Mouse (Mus musculus) hematopoietic stem cell, adult 5-6 weeks (primary cell): ENCODE data around the gene Hoxc4. TPM values are rescaled to one million over a fixed set of nuclear protein-coding genes. Genes with fewer than 3 reads are reported as not detected.

Source experiments
- ATAC-seq, 2 experiments: fragments of 125-278 bp in 1 of 2; replicated peaks in 1 of 2; 2 replicates each; pipeline ENCODE4 v1.8.0; 2016 to 2017; ENCODE audit warnings: inconsistent platforms in 2 of 2, mild to moderate bottlenecking in 2 of 2, moderate number of reproducible peaks in 2 of 2, low read depth in 1 of 2, moderate TSS enrichment in 1 of 2; ENCODE audit not compliant: low FRiP score in 2 of 2, poor library complexity in 2 of 2, severe bottlenecking in 2 of 2, insufficient read depth in 1 of 2, low TSS enrichment in 1 of 2
- total RNA-seq: library from RNA; stranded (forward); fragments of 172-1452, 232-1000 nt; gene quantifications from 2 replicates; pipeline ENCODE4 v1.2.3, GENCODE M21; 2017

The Hoxc4 gene
- total RNA-seq, 1 experiment from 2014 or later, result 0.69 TPM

GRCm38 (mm10) chr15:103028916-103029512, 10.3 kb downstream of the Hoxc4 start:
- ATAC-seq, result no peak

DNA sequence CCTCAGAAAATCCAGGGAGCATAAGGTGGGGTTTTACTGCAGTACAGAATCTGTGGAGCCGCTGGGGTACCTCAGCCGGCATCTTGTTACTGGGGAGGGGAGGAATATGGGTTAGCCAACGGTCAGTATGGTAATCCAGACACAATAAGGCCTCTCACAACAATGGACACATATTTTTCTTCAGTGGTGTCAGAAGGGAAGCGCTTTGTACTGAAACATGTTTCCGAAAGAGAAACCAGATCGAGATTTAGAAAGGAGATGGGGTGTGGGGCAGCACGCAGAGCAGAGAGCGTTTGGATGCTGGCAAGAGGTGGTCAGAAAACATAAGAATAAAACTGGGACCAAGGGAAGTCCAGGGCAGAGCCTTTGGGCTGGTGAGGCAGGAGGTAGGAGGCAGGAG, 11.4 kb downstream of the Hoxc4 start:
- ATAC-seq, result no peak

DNA sequence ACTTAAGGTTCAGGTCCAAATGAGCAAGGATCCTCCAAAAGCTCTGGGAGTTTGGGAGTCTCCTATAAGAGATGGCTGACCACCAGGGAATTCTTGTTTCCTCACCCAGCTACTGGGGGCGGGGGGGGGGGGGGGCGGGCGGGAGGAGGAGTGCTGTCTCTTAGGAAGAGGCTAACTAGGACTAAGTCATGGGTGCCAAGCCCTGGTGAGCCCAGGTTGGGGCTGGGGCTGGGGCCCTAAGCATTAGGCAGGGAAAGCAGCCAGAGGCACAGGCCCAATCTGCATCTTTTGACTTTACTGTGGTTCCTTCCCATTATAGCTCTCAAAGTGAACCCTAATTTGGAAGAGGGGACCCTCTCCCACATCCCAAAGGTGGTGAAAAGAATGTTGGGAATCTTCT, 13.4 kb downstream of the Hoxc4 start:
- ATAC-seq, result no peak

DNA sequence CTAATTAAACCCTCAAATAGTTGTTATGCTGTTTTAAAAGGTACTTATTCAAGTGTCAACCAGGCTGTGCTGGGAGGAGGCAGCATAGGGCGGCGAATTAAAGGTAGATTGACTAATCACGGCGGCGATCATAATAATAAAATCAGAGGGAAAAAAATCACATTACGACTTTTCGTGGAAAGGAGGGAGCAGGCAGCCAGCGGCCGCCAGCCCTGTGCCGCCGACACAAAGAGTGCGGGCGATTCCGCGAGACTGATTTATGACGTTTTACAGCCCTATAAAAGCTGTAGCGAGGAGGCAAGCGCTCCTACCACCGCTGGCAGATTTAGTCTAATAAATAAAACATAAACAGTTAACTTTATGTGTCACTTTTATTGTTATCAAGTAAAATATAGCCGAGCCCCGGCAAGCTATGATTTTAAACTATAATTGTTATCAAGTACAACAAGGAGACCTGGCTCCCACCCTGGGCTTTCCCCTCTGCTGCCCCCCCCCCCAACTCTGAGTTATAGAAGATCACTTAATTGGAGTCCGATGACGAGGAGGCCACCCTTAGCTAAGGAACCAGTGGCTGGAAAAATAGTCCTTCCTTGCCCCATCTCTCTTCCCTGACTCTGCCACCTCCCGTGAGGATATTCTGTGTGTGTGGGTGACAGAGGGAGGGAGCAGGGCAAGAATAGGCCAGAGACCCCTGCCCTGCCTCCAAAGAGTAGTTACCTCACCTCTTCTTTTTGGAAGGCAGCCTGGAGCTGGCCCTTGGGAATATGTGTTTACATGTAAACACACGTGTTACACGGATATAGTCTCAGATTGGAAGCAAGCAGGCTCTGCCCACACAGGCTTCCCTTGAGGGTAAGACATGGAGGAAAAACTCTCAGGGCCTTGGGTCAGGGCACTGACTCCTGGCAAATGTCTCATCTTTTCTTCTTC, 14.2 kb downstream of the Hoxc4 start:
- no peak for ATAC-seq

DNA sequence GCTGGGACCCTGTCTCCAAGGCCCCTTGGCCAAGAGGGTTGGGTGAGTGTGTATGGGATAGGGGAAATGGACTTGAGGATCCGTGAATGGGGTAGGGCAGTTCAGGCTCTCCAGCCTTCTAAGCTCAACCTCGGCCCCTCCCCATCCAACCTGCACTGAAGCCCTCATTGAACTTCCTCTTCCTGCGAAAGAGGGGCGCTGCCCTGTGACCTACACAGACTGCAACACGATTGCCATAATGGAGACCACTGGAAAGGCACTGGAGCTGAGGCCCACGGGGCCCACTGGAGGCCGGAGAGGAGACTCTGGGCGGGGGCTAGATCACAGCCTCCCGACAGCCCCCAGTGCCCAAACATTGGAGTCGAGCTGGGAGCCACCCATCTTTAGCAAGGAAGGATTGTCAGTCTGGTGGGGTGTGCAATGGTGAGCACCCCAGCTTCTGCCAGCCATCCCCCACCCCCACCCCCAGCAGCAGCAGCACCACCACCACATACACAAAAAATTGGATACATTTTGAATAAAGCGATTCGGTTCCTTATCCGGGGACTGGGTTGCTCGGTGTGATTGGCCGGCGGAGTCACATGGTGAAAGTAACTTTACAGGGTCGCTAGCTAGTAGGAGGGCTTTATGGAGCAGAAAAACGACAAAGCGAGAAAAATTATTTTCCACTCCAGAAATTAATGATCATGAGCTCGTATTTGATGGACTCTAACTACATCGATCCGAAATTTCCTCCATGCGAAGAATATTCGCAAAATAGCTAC, 15.5 kb downstream of the Hoxc4 start:
- peak; percentile 36 to 47; a peak in 2 of 4 replicates for ATAC-seq

DNA sequence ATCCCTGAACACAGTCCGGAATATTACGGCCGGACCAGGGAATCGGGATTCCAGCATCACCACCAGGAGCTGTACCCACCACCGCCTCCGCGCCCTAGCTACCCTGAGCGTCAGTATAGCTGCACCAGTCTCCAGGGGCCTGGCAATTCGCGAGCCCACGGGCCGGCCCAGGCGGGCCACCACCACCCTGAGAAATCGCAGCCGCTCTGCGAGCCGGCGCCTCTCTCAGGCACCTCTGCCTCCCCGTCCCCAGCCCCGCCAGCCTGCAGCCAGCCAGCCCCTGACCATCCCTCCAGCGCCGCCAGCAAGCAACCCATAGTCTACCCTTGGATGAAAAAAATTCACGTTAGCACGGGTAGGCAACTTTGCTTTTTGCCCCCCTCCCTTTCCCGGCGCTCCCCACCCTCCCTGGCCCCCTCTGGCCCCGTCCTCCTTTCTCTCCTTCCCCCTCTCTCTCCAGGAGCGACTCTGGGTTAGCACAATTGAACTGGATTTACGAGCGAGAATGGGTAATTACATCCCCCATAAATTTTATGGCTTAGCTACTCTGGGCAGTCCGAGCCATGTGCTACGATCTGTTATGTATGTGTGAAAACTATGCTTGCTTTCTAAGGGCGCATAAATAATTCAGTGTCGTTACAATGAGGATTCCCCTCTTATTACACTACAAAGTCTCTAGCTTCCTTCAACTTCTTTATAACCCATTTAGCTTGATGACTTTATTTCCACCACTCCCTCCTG, 16.2 kb downstream of the Hoxc4 start:
- no peak for ATAC-seq

GRCm38 (mm10) chr15:103035548-103035881, 16.8 kb downstream of the Hoxc4 start:
- no peak for ATAC-seq

- no peak for ATAC-seq
These were observed 18.8 kb downstream of the Hoxc4 start for GRCm38 (mm10) chr15:103037579-103037978.

- no peak for ATAC-seq
These were observed 20.2 kb downstream of the Hoxc4 start for GRCm38 (mm10) chr15:103038701-103039480.

- ATAC-seq, result no peak
These were observed 20.9 kb downstream of the Hoxc4 start for GRCm38 (mm10) chr15:103039609-103040008.

GRCm38 (mm10) chr15:103040601-103041000, 21.9 kb downstream of the Hoxc4 start:
- ATAC-seq, result no peak

GRCm38 (mm10) chr15:103041613-103042012, 22.9 kb downstream of the Hoxc4 start:
- ATAC-seq, result no peak

DNA sequence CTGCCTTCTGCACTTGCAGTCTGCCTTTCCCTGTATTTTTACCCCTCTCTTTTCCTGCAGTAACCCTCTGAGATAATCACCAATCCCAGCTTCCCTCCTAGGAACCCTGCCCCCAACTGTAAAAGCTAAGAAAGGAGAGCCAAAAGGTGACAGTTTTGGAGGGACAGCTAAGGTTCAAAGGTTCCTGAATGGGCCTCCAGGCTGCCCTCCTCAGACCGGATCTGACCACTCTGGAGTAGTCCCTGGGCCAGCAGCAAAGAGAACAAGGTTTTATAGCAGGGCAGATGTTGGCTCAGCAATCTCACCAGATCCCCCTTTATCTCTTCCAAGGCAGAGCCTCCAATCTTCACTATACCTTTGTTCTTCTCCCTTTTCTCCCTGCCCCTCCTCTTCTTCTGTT, 23.5 kb downstream of the Hoxc4 start:
- ATAC-seq, result no peak

- no peak for ATAC-seq
These were observed 32.9 kb downstream of the Hoxc4 start for GRCm38 (mm10) chr15:103051670-103052069.

- ATAC-seq, result no peak
These were observed 34.5 kb downstream of the Hoxc4 start for GRCm38 (mm10) chr15:103053210-103053609.

DNA sequence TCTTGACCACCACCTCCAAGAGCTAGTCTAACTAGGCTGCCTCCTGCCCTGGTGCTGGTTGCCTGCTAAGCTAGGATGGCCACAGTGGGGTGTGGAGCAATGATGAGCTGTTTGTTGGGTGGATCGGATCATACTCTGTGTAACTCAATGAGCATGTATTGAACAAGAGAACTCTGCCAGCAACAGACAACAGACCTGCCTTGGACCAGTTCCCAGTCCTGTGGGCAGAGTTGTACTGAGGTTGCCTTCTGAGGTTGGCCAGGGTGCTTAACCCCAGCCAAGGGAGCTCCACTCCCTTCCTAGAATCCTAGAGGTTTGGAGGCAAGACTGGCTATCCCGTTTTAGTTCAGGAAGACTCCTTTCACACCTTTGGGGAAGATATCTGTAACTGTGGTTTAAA, 37.7 kb downstream of the Hoxc4 start:
- no peak for ATAC-seq

DNA sequence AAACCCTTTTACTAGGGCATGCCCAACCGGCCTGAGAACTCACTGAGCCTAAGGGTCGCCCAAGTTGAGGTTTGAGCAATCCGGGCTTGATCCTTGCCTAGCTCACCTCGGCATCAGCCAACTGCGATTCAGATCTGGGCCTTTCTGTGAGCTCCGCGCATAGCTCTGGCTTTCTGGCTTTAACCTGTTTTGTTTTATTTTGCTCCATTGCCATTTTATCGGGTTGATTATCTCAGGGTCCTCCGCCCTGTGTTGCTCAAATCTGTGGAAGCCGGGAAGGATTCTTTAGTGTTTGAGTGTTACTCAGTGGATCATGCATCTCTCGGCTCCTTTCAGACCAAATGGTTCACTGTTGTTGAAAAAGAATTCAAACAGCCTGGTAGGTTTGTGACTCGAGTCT, 40.0 kb downstream of the Hoxc4 start:
- ATAC-seq, result no peak
